Mouse (Mus musculus): Measurements from ENCODE around the gene Fbxl17. TPM values are rescaled to one million over a fixed set of nuclear protein-coding genes. Genes with fewer than 3 reads are reported as not detected.
A peak's percentile ranks its signal among the peaks of the same experiment; 100 is the strongest.

Gene Fbxl17
- polyA plus RNA-seq, 1 experiment from 2014 or later: 3.0 TPM

DNA sequence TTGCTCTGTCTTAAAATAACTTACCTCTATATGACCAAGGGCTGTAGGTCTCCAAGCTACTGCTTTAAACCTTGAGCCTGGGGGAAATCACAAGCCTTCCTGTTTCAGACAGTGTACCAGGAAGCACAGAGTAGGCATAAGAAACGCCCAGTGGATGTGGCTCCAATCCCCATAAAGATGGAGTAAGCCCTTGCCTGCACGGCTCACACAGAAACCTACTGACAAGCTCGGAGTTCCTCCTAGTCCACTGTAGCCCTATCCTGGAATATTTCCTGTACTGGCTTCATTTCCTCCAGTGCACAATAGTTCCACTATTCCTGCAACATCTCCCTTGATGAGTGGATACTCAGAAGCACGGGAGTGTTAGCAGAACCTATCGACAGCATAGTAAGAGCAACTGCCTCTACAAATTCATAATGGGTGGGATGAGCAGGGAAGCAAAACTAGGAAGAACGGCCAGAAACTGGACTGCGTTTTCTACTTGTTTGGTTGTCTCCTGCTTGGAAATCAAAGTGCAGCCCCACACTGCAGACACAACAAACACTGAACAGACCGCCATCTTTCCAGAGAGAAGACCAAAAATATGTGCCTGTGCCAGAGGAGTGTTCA, 7.0 kb downstream of the Fbxl17 start:
- WGBS: 77% methylated on average over 8 of the region's 8 CpGs
- ATAC-seq (replicated peaks; ENCODE audit: low FRiP score) (no peak), DNase-seq (ENCODE audit: low spot score) (no peak)
- H3K27ac ChIP-seq (ENCODE audit: low read depth, low read length): no peak overlapping the region
- no peaks in the 10 kb centered on the region for H3K27me3 ChIP-seq (replicated peaks; ENCODE audit: control insufficient read depth, insufficient read depth, low read length)
- 0 out of 2 replicates have a peak overlapping the region, but pooled peaks have one; percentile 11 for H3K4me2 ChIP-seq
- no peak overlapping the region for H3K4me3 ChIP-seq (ENCODE audit: low read depth, low read length)
- no peaks in the 10 kb centered on the region for H3K9me3 ChIP-seq (ENCODE audit: control insufficient read depth, low read length)
- no peak overlapping the region for H3K9ac ChIP-seq (ENCODE audit: low read depth, low read length)
- H3K4me1 ChIP-seq (replicated peaks; ENCODE audit: control insufficient read depth, insufficient read depth, low read length): peaks cover 18% of the 10 kb centered on the region
- no peaks in the 10 kb centered on the region; the same call in 1 of the 2 replicates for H3K36me3 ChIP-seq (ENCODE audit: control insufficient read depth, insufficient read depth, low read length)

DNA sequence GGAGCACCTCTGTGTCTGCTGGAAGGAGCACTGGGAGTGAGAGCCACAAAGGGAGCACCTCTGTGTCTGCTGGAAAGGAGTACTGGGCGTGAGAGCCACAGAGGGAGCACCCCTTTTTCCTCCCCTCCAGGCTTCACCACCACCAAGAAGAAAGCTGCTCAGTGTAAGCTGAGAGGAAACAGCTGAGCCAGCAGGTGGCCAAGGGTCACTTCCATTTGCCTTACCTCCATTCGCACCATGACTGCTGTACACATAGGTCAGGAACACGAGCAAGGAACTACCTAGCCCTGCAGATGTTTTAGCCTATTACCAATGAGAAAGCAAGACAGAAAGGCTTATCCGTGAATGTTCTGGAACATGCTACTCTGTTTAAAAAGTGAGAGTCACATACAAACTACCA, 10.3 kb downstream of the Fbxl17 start:
- no peaks in the 10 kb centered on the region for H3K27me3 ChIP-seq (replicated peaks; ENCODE audit: control insufficient read depth, insufficient read depth, low read length)
- DNase-seq (ENCODE audit: low spot score) (no peak), ATAC-seq (replicated peaks; ENCODE audit: low FRiP score) (no peak)
- no peak overlapping the region for H3K4me3 ChIP-seq (ENCODE audit: low read depth, low read length)
- 86% methylated on average over 4 of the region's 4 CpGs for WGBS
- no peaks in the 10 kb centered on the region; the same call in 1 of the 2 replicates for H3K36me3 ChIP-seq (ENCODE audit: control insufficient read depth, insufficient read depth, low read length)
- 0 out of 2 replicates have a peak, but pooled peaks cover 4% of the 10 kb centered on the region for H3K4me1 ChIP-seq (replicated peaks; ENCODE audit: control insufficient read depth, insufficient read depth, low read length)
- no peak overlapping the region for H3K27ac ChIP-seq (ENCODE audit: low read depth, low read length)
- H3K9ac ChIP-seq (ENCODE audit: low read depth, low read length): no peak overlapping the region
- no peaks in the 10 kb centered on the region for H3K9me3 ChIP-seq (ENCODE audit: control insufficient read depth, low read length)
- H3K4me2 ChIP-seq: no peak overlapping the region

DNA sequence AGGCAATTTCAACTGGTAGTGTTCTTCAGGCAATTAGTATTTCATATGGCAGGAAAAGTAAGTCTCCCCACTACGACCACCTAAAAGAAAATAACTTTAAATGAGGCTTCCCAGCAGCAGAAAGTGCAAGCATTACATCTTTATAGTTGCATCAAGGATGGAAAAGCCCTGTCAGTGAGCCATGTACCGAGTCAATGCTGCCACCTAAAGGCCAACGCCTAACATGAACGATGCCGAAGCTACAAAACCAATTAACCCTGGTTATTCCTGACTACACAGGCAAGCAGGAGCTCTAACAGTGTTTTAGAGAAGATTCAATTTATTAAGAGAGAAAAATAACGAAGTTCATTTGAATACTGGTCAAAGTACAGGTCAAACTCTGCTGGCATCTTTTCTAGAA, 32.0 kb downstream of the Fbxl17 start:
- Histone ChIP-seq H3K4me1 (replicated peaks; ENCODE audit: control insufficient read depth, insufficient read depth, low read length) (no peaks in the 10 kb centered on the region; the same call in 1 of the 2 replicates), H3K9ac (ENCODE audit: low read depth, low read length) (no peak overlapping the region), H3K27ac (ENCODE audit: low read depth, low read length) (no peak overlapping the region), H3K4me3 (ENCODE audit: low read depth, low read length) (no peak overlapping the region), H3K27me3 (replicated peaks; ENCODE audit: control insufficient read depth, insufficient read depth, low read length) (no peaks in the 10 kb centered on the region), H3K9me3 (ENCODE audit: control insufficient read depth, low read length) (no peaks in the 10 kb centered on the region), H3K36me3 (ENCODE audit: control insufficient read depth, insufficient read depth, low read length) (no peaks in the 10 kb centered on the region), H3K4me2 (no peak overlapping the region)
- ATAC-seq (replicated peaks; ENCODE audit: low FRiP score) (no peak), DNase-seq (ENCODE audit: low spot score) (no peak)
- WGBS: 8% methylated on average over 6 of the region's 6 CpGs

DNA sequence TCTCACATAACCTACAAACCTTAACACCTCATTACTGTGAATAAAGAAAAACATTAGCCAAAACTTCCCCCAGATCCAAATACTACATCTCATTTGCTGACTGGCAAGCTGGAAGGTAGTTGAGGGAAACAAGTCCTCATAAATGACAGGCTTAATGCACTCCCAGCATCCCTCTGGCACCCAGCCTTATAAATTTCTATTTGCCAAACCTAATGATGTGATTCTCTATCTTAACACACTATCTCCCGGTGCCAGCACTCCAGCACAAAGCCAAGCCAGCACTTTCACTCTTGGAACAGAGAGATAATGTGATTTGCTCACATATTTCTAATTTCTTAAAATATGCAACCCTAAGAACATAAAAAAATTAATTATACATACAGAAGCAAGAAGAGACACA, 34.6 kb downstream of the Fbxl17 start:
- Histone ChIP-seq H3K4me2 (no peak overlapping the region), H3K9ac (ENCODE audit: low read depth, low read length) (no peak overlapping the region), H3K4me1 (replicated peaks; ENCODE audit: control insufficient read depth, insufficient read depth, low read length) (no peaks in the 10 kb centered on the region; the same call in 1 of the 2 replicates), H3K4me3 (ENCODE audit: low read depth, low read length) (no peak overlapping the region), H3K36me3 (ENCODE audit: control insufficient read depth, insufficient read depth, low read length) (no peaks in the 10 kb centered on the region), H3K27me3 (replicated peaks; ENCODE audit: control insufficient read depth, insufficient read depth, low read length) (no peaks in the 10 kb centered on the region), H3K9me3 (ENCODE audit: control insufficient read depth, low read length) (no peaks in the 10 kb centered on the region), H3K27ac (ENCODE audit: low read depth, low read length) (no peak overlapping the region)
- no peak for DNase-seq (ENCODE audit: low spot score)
- 76% methylated on average over 1 of the region's 1 CpGs for WGBS
- no peak for ATAC-seq (replicated peaks; ENCODE audit: low FRiP score)

DNA sequence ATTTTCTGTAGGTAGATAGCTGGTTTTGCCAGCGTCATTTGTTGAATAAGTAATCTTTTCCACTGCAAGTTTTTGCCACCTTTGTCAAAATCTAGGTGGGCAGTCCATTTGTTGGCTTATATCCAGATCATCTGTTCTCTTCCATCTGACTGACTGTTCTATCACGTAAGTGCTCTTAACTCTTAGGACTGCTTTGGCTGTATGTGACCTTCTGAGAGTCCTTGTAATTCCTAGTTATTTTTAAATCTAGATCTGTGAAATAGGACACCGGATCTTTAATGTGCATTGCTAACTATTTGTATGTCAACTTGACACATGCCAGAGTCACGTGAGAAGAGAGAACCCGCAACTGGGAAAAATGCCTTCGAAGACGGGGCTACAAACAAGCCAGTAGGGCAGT, 37.3 kb downstream of the Fbxl17 start:
- no peak overlapping the region for H3K9ac ChIP-seq (ENCODE audit: low read depth, low read length)
- H3K36me3 ChIP-seq (ENCODE audit: control insufficient read depth, insufficient read depth, low read length): no peaks in the 10 kb centered on the region
- ATAC-seq (replicated peaks; ENCODE audit: low FRiP score) (no peak), DNase-seq (ENCODE audit: low spot score) (no peak)
- H3K4me2 ChIP-seq: no peak overlapping the region
- no peak overlapping the region for H3K27ac ChIP-seq (ENCODE audit: low read depth, low read length)
- H3K27me3 ChIP-seq (replicated peaks; ENCODE audit: control insufficient read depth, insufficient read depth, low read length): no peaks in the 10 kb centered on the region
- 83% methylated on average over 7 of the region's 7 CpGs for WGBS
- no peak overlapping the region for H3K4me3 ChIP-seq (ENCODE audit: low read depth, low read length)
- H3K9me3 ChIP-seq (ENCODE audit: control insufficient read depth, low read length): no peaks in the 10 kb centered on the region
- no peaks in the 10 kb centered on the region; the same call in 1 of the 2 replicates for H3K4me1 ChIP-seq (replicated peaks; ENCODE audit: control insufficient read depth, insufficient read depth, low read length)

DNA sequence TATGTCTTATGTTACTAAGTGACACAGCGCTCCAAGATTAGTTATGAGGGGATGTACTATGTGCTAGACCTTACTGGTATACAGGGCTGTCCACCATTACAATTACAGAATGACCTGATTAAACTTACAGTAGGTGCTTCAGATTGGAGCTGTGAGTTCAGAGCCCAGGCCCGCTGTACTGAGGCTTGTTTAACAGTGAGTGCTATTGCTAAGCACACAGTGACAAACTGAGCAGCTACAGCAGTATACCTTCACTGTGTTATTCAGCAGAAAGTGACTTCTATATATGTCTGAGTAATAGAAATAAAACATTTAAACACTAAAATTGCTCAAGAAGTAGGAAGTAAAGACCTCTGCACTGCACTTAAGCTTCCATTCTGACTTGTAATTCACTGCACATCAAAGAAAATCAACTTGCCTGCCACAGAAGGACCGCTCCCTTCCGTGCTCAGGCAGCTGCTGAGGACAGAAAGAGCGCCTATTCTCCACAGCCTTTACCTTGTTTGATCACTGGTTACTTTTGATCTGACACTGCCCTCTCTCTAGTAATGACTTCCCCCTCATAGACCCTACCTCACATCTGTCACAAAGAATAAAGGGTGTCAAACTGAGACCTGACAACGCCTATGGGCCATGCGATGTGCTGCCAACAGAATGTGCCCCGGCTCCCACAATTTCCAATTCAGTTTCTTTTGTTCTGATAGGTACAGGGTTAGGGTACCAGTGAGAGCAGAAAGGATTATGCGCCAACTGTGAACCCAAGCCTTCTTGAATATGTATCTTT, 39.9 kb downstream of the Fbxl17 start:
- ATAC-seq (replicated peaks; ENCODE audit: low FRiP score): no peak

DNA sequence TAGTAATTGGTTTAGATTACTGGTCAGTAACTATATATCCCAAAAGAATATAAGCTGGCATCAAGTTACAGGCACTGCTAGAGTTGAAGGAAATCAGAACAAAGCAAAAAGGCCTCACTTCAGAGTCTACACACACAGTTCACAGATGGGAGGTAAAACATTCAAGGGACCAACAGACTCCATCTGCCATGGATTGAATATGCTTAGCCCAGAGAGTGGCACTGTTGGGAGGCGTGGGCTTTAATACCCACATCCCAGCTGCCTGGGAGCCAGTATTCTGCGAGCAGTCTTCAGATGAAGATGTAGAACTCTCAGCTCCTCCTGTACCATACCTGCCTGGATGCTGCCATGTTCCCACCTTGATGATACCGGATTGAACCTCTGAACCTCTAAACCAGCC, 41.8 kb downstream of the Fbxl17 start:
- ATAC-seq (replicated peaks; ENCODE audit: low FRiP score): no peak
- 91% methylated on average over 3 of the region's 3 CpGs for WGBS
- H3K9me3 ChIP-seq (ENCODE audit: control insufficient read depth, low read length): no peaks in the 10 kb centered on the region

More for the DNA sequence above, 39.9 kb downstream of the Fbxl17 start:
- H3K4me3 ChIP-seq (ENCODE audit: low read depth, low read length): no peak overlapping the region
- H3K4me1 ChIP-seq (replicated peaks; ENCODE audit: control insufficient read depth, insufficient read depth, low read length): no peaks in the 10 kb centered on the region
- H3K27ac ChIP-seq (ENCODE audit: low read depth, low read length): no peak overlapping the region
- H3K4me2 ChIP-seq: no peak overlapping the region
- H3K9ac ChIP-seq (ENCODE audit: low read depth, low read length): no peak overlapping the region
- DNase-seq (ENCODE audit: low spot score): no peak
- no peaks in the 10 kb centered on the region for H3K9me3 ChIP-seq (ENCODE audit: control insufficient read depth, low read length)
- no peaks in the 10 kb centered on the region for H3K36me3 ChIP-seq (ENCODE audit: control insufficient read depth, insufficient read depth, low read length)
- no peaks in the 10 kb centered on the region for H3K27me3 ChIP-seq (replicated peaks; ENCODE audit: control insufficient read depth, insufficient read depth, low read length)
- 86% methylated on average over 9 of the region's 9 CpGs for WGBS

DNA sequence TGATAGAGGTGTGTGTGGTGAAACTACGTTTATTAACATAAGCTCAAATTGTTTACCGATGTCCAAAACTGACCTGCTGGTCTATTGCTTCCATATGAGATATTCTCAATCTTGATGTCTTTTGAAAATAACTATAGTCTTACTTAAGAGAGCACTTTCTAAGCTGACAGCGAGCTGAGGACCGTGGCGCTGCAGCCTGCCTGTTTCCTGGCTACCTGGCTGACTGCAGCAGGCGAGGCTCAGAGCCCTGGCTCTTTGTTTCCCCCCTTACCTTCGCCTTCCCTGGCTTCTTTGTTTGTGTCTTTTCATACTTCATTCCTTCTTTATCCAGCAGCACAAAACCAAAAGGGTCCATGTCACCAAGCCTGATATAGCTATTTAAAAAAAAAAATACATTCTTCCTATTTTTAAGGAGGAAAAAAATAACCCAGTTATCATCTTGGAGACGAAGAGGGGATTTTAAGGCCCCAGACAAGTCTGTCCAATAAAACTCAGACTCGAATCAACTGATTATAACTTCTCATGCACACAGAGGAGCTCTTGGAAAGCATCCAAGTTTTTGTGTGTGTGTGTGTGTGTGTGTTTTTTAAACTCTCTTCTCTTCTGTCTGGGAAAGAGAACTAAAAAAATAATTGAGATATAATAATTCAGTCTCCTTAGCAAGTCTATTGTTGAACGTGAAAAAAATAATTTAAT, 48.4 kb downstream of the Fbxl17 start:
- Histone ChIP-seq H3K4me3 (ENCODE audit: low read depth, low read length) (no peak overlapping the region), H3K9ac (ENCODE audit: low read depth, low read length) (no peak overlapping the region), H3K9me3 (ENCODE audit: control insufficient read depth, low read length) (no peaks in the 10 kb centered on the region), H3K27me3 (replicated peaks; ENCODE audit: control insufficient read depth, insufficient read depth, low read length) (no peaks in the 10 kb centered on the region), H3K27ac (ENCODE audit: low read depth, low read length) (no peak overlapping the region), H3K4me1 (replicated peaks; ENCODE audit: control insufficient read depth, insufficient read depth, low read length) (no peaks in the 10 kb centered on the region), H3K4me2 (no peak overlapping the region), H3K36me3 (ENCODE audit: control insufficient read depth, insufficient read depth, low read length) (no peaks in the 10 kb centered on the region)
- DNase-seq (ENCODE audit: low spot score) (no peak), ATAC-seq (replicated peaks; ENCODE audit: low FRiP score) (no peak)
- 74% methylated on average over 10 of the region's 10 CpGs for WGBS

More for the DNA sequence above, 41.8 kb downstream of the Fbxl17 start:
- no peaks in the 10 kb centered on the region for H3K27me3 ChIP-seq (replicated peaks; ENCODE audit: control insufficient read depth, insufficient read depth, low read length)
- H3K4me3 ChIP-seq (ENCODE audit: low read depth, low read length): no peak overlapping the region
- H3K36me3 ChIP-seq (ENCODE audit: control insufficient read depth, insufficient read depth, low read length): no peaks in the 10 kb centered on the region
- DNase-seq (ENCODE audit: low spot score): no peak
- H3K9ac ChIP-seq (ENCODE audit: low read depth, low read length): no peak overlapping the region
- H3K4me2 ChIP-seq: no peak overlapping the region
- no peak overlapping the region for H3K27ac ChIP-seq (ENCODE audit: low read depth, low read length)
- no peaks in the 10 kb centered on the region for H3K4me1 ChIP-seq (replicated peaks; ENCODE audit: control insufficient read depth, insufficient read depth, low read length)
